Mouse (Mus musculus) embryonic facial prominence, embryonic 14.5 days (tissue): ENCODE data around the gene Reln. TPM values are rescaled to one million over a fixed set of nuclear protein-coding genes. Genes with fewer than 3 reads are reported as not detected.
A peak's percentile ranks its signal among the peaks of the same experiment; 100 is the strongest.

Experiments
- ATAC-seq: fragments of 200-750 bp; cut with Nextera tagmentation; 2 replicates; pipeline ENCODE4 v1.8.0; 2017; ENCODE audit warnings: low read depth, moderate number of reproducible peaks, moderate TSS enrichment
- DNase-seq: peaks from one replicate; pipeline ENCODE4 v3.0.0-alpha.2; 2015; ENCODE audit warnings: low spot score
- H3K27ac ChIP-seq: fragments of 300-500 bp; sonication (generic); replicated peaks from 2 replicates; pipeline ENCODE4 v1.5.1; 2014; ENCODE audit warnings: low read depth, mild to moderate bottlenecking, low read length, moderate library complexity
- H3K27me3 ChIP-seq: fragments of 300-500 bp; sonication (generic); replicated peaks from 2 replicates; pipeline ENCODE4 v1.6.1; 2014; ENCODE audit warnings: low read length; ENCODE audit not compliant: control insufficient read depth, insufficient read depth
- H3K36me3 ChIP-seq: fragments of 300-500 bp; sonication (generic); 2 replicates; pipeline ENCODE4 v1.6.1; 2014; ENCODE audit warnings: low read length, mixed read lengths; ENCODE audit not compliant: control insufficient read depth, insufficient read depth
- H3K4me1 ChIP-seq: fragments of 300-500 bp; sonication (generic); 2 replicates; pipeline ENCODE4 v1.6.1; 2014; ENCODE audit warnings: antibody characterized with exemption, low read length; ENCODE audit not compliant: control insufficient read depth, insufficient read depth
- H3K4me2 ChIP-seq: fragments of 300-500 bp; sonication (generic); 2 replicates; pipeline ENCODE4 v1.6.1; 2014; ENCODE audit warnings: low read depth, mild to moderate bottlenecking, low read length, moderate library complexity, mixed read lengths
- H3K4me3 ChIP-seq: fragments of 300-500 bp; sonication (generic); 2 replicates; pipeline ENCODE4 v1.5.1; 2014; ENCODE audit warnings: low read depth, mild to moderate bottlenecking, low read length
- H3K9ac ChIP-seq: fragments of 300-500 bp; sonication (generic); 2 replicates; pipeline ENCODE4 v1.6.1; 2014; ENCODE audit warnings: low read depth, mild to moderate bottlenecking, low read length, moderate library complexity, mixed read lengths
- H3K9me3 ChIP-seq: fragments of 300-500 bp; sonication (generic); 2 replicates; pipeline ENCODE4 v1.6.1; 2016; ENCODE audit warnings: low read length; ENCODE audit not compliant: control insufficient read depth
- WGBS: fragments of 180-500 bp; shearing (Covaris S2); extraction: QIAGEN DNeasy Blood & Tissue Kit; methylation state at CpG from one replicate; pipeline ENCODE4 v1.1.7; 2014; 5-methylcytosine and 5-hydroxymethylcytosine counted together
- polyA plus RNA-seq: library from polyadenylated mRNA; unstranded; fragments of >200 nt; fragmentation: Nextera tagmentation; extraction: Ambion mirVana; gene quantifications from 2 replicates; pipeline ENCODE4 v1.2.1, GENCODE M21; 2014

The Reln gene
- polyA plus RNA-seq, 1 experiment from 2014 or later: 7.6 TPM

GRCm38 (mm10) chr5:22009142-22009541 is 335.4 kb downstream of the Reln start:
- no peak for DNase-seq
- no peaks in the 10 kb centered on the region for H3K9me3 ChIP-seq
- no peak overlapping the region for H3K9ac ChIP-seq
- H3K4me1 ChIP-seq: no peaks in the 10 kb centered on the region
- H3K36me3 ChIP-seq: no peaks in the 10 kb centered on the region
- no peak overlapping the region for H3K4me2 ChIP-seq
- H3K27ac ChIP-seq: no peak overlapping the region
- no peak overlapping the region for H3K4me3 ChIP-seq
- WGBS: 66% methylated on average over 8 of the region's 8 CpGs
- ATAC-seq: no peak
- H3K27me3 ChIP-seq: no peaks in the 10 kb centered on the region

- Histone ChIP-seq H3K36me3 (no peaks in the 10 kb centered on the region), H3K4me1 (no peaks in the 10 kb centered on the region), H3K9ac (no peak overlapping the region), H3K27me3 (no peaks in the 10 kb centered on the region), H3K9me3 (no peaks in the 10 kb centered on the region), H3K4me3 (no peak overlapping the region), H3K27ac (no peak overlapping the region), H3K4me2 (no peak overlapping the region)
- no peak for DNase-seq
- ATAC-seq: no peak
- WGBS: 56% methylated on average over 11 of the region's 11 CpGs
These were observed 337.0 kb downstream of the Reln start for GRCm38 (mm10) chr5:22007304-22008059.

GRCm38 (mm10) chr5:22003858-22004257 is 340.6 kb downstream of the Reln start:
- H3K9ac ChIP-seq: no peak overlapping the region
- DNase-seq: no peak
- no peaks in the 10 kb centered on the region for H3K4me1 ChIP-seq
- H3K9me3 ChIP-seq: no peaks in the 10 kb centered on the region
- no peaks in the 10 kb centered on the region for H3K27me3 ChIP-seq
- no peak overlapping the region for H3K4me3 ChIP-seq
- H3K27ac ChIP-seq: no peak overlapping the region
- H3K4me2 ChIP-seq: no peak overlapping the region
- ATAC-seq: no peak
- WGBS: 82% methylated on average over 4 of the region's 4 CpGs
- H3K36me3 ChIP-seq: no peaks in the 10 kb centered on the region

GRCm38 (mm10) chr5:21987711-21988110 is 356.8 kb downstream of the Reln start:
- Histone ChIP-seq H3K9me3 (peaks cover 9% of the 10 kb centered on the region; the same call in 1 of the 2 replicates), H3K4me3 (no peak overlapping the region), H3K4me2 (no peak overlapping the region), H3K27ac (no peak overlapping the region), H3K4me1 (no peaks in the 10 kb centered on the region), H3K36me3 (no peaks in the 10 kb centered on the region), H3K9ac (no peak overlapping the region), H3K27me3 (no peaks in the 10 kb centered on the region)
- ATAC-seq (no peak), DNase-seq (peak; percentile 74)
- WGBS: 76% methylated on average over 5 of the region's 5 CpGs

- no peak overlapping the region for H3K9ac ChIP-seq
- no peak overlapping the region for H3K27ac ChIP-seq
- 41% methylated on average over 4 of the region's 4 CpGs for WGBS
- DNase-seq: peak; percentile 52
- no peak overlapping the region for H3K4me2 ChIP-seq
- no peaks in the 10 kb centered on the region for H3K36me3 ChIP-seq
- no peak for ATAC-seq
- no peaks in the 10 kb centered on the region for H3K27me3 ChIP-seq
- peaks cover 9% of the 10 kb centered on the region; the same call in 1 of the 2 replicates for H3K9me3 ChIP-seq
- no peaks in the 10 kb centered on the region for H3K4me1 ChIP-seq
- H3K4me3 ChIP-seq: no peak overlapping the region
These were observed 358.2 kb downstream of the Reln start for GRCm38 (mm10) chr5:21986311-21986710.

GRCm38 (mm10) chr5:21983021-21983667 is 361.4 kb downstream of the Reln start:
- no peaks in the 10 kb centered on the region for H3K9me3 ChIP-seq
- ATAC-seq (no peak), DNase-seq (no peak)
- H3K4me2 ChIP-seq: no peak overlapping the region
- H3K27me3 ChIP-seq: no peaks in the 10 kb centered on the region
- no peak overlapping the region for H3K27ac ChIP-seq
- no peak overlapping the region for H3K4me3 ChIP-seq
- H3K4me1 ChIP-seq: no peaks in the 10 kb centered on the region
- no peaks in the 10 kb centered on the region for H3K36me3 ChIP-seq
- WGBS: 66% methylated on average over 3 of the region's 3 CpGs
- H3K9ac ChIP-seq: no peak overlapping the region

GRCm38 (mm10) chr5:21981216-21981615 is 363.3 kb downstream of the Reln start:
- H3K27me3 ChIP-seq: no peaks in the 10 kb centered on the region
- no peak overlapping the region for H3K27ac ChIP-seq
- no peaks in the 10 kb centered on the region for H3K4me1 ChIP-seq
- no peak overlapping the region for H3K9ac ChIP-seq
- ATAC-seq (no peak), DNase-seq (no peak)
- no peaks in the 10 kb centered on the region for H3K9me3 ChIP-seq
- 83% methylated on average over 3 of the region's 3 CpGs for WGBS
- H3K36me3 ChIP-seq: no peaks in the 10 kb centered on the region
- H3K4me2 ChIP-seq: no peak overlapping the region
- H3K4me3 ChIP-seq: no peak overlapping the region

GRCm38 (mm10) chr5:21980544-21980943 is 364.0 kb downstream of the Reln start:
- 81% methylated on average over 3 of the region's 3 CpGs for WGBS
- H3K4me2 ChIP-seq: no peak overlapping the region
- no peak for ATAC-seq

More at GRCm38 (mm10) chr5:21980544-21980943, 364.0 kb downstream of the Reln start:
- Histone ChIP-seq H3K4me1 (no peaks in the 10 kb centered on the region), H3K27ac (no peak overlapping the region), H3K9me3 (no peaks in the 10 kb centered on the region), H3K27me3 (no peaks in the 10 kb centered on the region), H3K4me3 (no peak overlapping the region), H3K9ac (no peak overlapping the region), H3K36me3 (no peaks in the 10 kb centered on the region)
- no peak for DNase-seq
